8 mouse cellular contexts compared by ENCODE assay signal in genomic region chr13:89634137-89634683, GRCm38 (mm10).
A peak's percentile ranks its signal among the peaks of the same experiment; 100 is the strongest.
DNase-seq lines count a peak whose midpoint lies in the region; ATAC-seq lines count a peak whose summit lies in the region.

No protein-coding gene starts in this region.

- H3K27ac ChIP-seq in neural tube, embryonic 11.5 days (ENCODE audit: low read depth, low read length): no peak overlapping the region
- no peak overlapping the region for H3K27ac ChIP-seq in hindbrain, embryonic 16.5 days (ENCODE audit: low read depth, low read length)

- H3K9me3 ChIP-seq in neural tube, embryonic 11.5 days (ENCODE audit: control insufficient read depth, low read length): no peaks in the 10 kb centered on the region
- H3K9me3 ChIP-seq in hindbrain, embryonic 16.5 days (ENCODE audit: control insufficient read depth, low read length): no peaks in the 10 kb centered on the region

- WGBS in neural tube, embryonic 11.5 days: 30% methylated on average over 4 of the region's 4 CpGs
- WGBS in hindbrain, embryonic 16.5 days: 30% methylated on average over 4 of the region's 4 CpGs

- no peak overlapping the region for H3K4me3 ChIP-seq in neural tube, embryonic 11.5 days (ENCODE audit: low read depth, low read length)
- no peak overlapping the region for H3K4me3 ChIP-seq in hindbrain, embryonic 16.5 days (ENCODE audit: low read length)

- H3K36me3 ChIP-seq in neural tube, embryonic 11.5 days (ENCODE audit: control insufficient read depth, insufficient read depth, low read length): no peaks in the 10 kb centered on the region
- H3K36me3 ChIP-seq in hindbrain, embryonic 16.5 days (ENCODE audit: control insufficient read depth, insufficient read depth, low read length): no peaks in the 10 kb centered on the region

- peak; percentile 6 to 8 for DNase-seq in cerebellum, adult 18-20 months
- DNase-seq in cerebellum, adult 11 months: no peak
- peak; percentile 17 for DNase-seq in neural tube, embryonic 11.5 days (ENCODE audit: low spot score)
- no peak for DNase-seq in neural tube, embryonic 10.5 days (ENCODE audit: extremely low spot score, low spot score)
- peak; percentile 36 for DNase-seq in cerebellum, adult 9-10 months
- DNase-seq in spleen, postnatal 36 days (ENCODE audit: low spot score in 2 of 2): no peak

- ATAC-seq in neural tube, embryonic 11.5 days (ENCODE audit: insufficient read depth, low FRiP score, low TSS enrichment): peak; percentile 76; the same call in 1 of the 2 replicates
- peak; percentile 74 for ATAC-seq in hindbrain, embryonic 16.5 days
- ATAC-seq in megakaryocyte, adult 5-6 weeks (ENCODE audit: poor library complexity, severe bottlenecking): peak; percentile 87

- no peaks in the 10 kb centered on the region for H3K27me3 ChIP-seq in neural tube, embryonic 11.5 days (ENCODE audit: control insufficient read depth, insufficient read depth, low read length)
- H3K27me3 ChIP-seq in hindbrain, embryonic 16.5 days (replicated peaks; ENCODE audit: control insufficient read depth, insufficient read depth, low read length): no peaks in the 10 kb centered on the region

- no peak overlapping the region for H3K9ac ChIP-seq in neural tube, embryonic 11.5 days (ENCODE audit: low read length)
- no peak overlapping the region for H3K9ac ChIP-seq in hindbrain, embryonic 16.5 days (ENCODE audit: low read depth, low read length)

- H3K4me2 ChIP-seq in neural tube, embryonic 11.5 days (ENCODE audit: low read depth): no peak overlapping the region
- H3K4me2 ChIP-seq in hindbrain, embryonic 16.5 days (ENCODE audit: low read length): no peak overlapping the region

- H3K4me1 ChIP-seq in neural tube, embryonic 11.5 days (ENCODE audit: control insufficient read depth, insufficient read depth, low read length): no peaks in the 10 kb centered on the region
- H3K4me1 ChIP-seq in hindbrain, embryonic 16.5 days (ENCODE audit: control insufficient read depth, insufficient read depth, low read depth, low read length): no peaks in the 10 kb centered on the region

Comparison
In these comparisons a context has a peak if more than half of its experiments do, and no peak if none do; other contexts are left out.
1. DNase-seq: peak in cerebellum, adult 18-20 months (2 of 2), neural tube, embryonic 11.5 days (single experiment) and cerebellum, adult 9-10 months (single experiment); none in cerebellum, adult 11 months (single experiment), neural tube, embryonic 10.5 days (single experiment) and spleen, postnatal 36 days (0 of 2).
2. Peak in every context shown above with its lines, with median percentiles within 50 percentile points of each other: ATAC-seq.